Mouse (Mus musculus): Measurements from ENCODE around the gene Sema4d.

Gene Sema4d

GRCm38 (mm10) chr13:51644829-51645789 lies 148.4 kb downstream of the Sema4d start, which contains the start of gene Cks2:
TSS of gene Cks2 (plus strand) at chr13:51645232.
- peak; percentile 100 for DNase-seq (ENCODE audit: extremely low read depth, low read depth)

GRCm38 (mm10) chr13:51643924-51644828 lies 149.4 kb downstream of the Sema4d start:
- peak; percentile 36 for DNase-seq (ENCODE audit: extremely low read depth, low read depth)

- no peak for DNase-seq (ENCODE audit: extremely low read depth, low read depth)
Observed at GRCm38 (mm10) chr13:51642171-51642778, 151.3 kb downstream of the Sema4d start.

GRCm38 (mm10) chr13:51641424-51641823 lies 152.1 kb downstream of the Sema4d start:
- no peak for DNase-seq (ENCODE audit: extremely low read depth, low read depth)

GRCm38 (mm10) chr13:51638958-51639357 lies 154.6 kb downstream of the Sema4d start:
- no peak for DNase-seq (ENCODE audit: extremely low read depth, low read depth)

Measured in MEL-GATA-1-ER (cell line).